Mouse (Mus musculus) fat pad, adult 2 months (tissue): ENCODE results near the gene Tmco3.

Source experiments
- DNase-seq: peaks from one replicate; pipeline ENCODE4 v3.0.0-alpha.2; 2011; ENCODE audit warnings: low read depth, low spot score; ENCODE audit errors: extremely low read depth

The Tmco3 gene

GRCm38 (mm10) chr8:13360213-13360612 lies 72.2 kb downstream of the Tmco3 start:
- DNase-seq = no peak

- no peak for DNase-seq
Observed at GRCm38 (mm10) chr8:13361865-13362264, 73.9 kb downstream of the Tmco3 start.
